Mouse (Mus musculus): ENCODE results near the gene Prkci.

The Prkci gene

DNA sequence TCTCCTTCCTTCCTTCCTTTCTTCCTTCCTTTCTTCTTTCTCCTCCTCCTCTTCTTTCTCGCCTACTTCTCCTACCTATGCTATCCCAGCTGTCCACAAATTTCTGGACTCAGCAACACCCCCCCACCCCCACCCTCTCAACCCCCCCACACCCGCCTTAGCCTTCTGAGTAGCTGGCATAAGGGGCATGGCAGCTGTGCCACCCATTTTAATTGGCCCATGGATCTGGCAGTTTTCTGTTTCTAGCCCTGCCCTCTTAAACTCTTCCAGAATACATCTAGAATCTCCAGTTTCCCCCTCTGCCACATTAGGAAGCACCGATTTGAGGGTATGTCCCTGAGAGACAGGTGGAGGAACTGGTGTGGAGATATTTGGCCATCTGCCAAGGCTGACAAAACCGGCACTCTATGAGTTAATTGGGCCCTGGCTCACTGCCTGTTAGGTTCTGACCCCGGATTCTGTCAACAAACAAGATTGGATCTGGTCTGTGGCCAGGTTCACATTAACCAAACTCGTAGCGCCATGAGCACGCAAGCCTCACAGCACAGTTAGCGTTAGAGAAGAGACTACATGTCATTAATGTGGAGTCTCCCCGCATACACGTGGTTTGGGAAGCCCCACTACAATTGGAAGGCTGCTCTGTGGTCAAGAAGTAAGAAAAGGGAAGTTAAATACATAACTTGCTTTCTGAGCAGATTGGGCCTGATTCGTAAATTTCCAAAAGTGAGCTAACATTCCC lies 88.1 kb downstream of the Prkci start:
- in situ Hi-C loops (cut with MseI, MboI) = no loop called here

DNA sequence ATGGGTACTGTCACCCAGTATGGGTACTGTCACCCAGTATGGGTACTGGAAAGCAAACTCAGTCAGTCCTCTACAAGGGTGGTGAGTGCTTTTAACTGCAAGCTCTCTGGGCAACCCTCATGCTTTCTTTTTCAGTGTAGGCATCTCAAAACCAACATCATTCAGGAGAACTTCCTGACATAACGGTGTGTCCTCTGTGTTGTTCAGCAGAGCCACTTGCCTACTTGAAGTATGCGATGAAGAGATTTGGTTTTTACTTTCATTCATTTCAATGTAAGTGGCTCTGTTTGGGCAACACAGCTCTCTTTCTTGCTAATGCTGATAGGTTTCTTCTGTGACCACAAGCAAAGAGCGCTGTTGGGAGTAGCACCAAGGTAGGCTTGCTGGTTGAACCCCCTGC lies 89.5 kb downstream of the Prkci start:
- in situ Hi-C loops (cut with MseI, MboI) = no loop called here

DNA sequence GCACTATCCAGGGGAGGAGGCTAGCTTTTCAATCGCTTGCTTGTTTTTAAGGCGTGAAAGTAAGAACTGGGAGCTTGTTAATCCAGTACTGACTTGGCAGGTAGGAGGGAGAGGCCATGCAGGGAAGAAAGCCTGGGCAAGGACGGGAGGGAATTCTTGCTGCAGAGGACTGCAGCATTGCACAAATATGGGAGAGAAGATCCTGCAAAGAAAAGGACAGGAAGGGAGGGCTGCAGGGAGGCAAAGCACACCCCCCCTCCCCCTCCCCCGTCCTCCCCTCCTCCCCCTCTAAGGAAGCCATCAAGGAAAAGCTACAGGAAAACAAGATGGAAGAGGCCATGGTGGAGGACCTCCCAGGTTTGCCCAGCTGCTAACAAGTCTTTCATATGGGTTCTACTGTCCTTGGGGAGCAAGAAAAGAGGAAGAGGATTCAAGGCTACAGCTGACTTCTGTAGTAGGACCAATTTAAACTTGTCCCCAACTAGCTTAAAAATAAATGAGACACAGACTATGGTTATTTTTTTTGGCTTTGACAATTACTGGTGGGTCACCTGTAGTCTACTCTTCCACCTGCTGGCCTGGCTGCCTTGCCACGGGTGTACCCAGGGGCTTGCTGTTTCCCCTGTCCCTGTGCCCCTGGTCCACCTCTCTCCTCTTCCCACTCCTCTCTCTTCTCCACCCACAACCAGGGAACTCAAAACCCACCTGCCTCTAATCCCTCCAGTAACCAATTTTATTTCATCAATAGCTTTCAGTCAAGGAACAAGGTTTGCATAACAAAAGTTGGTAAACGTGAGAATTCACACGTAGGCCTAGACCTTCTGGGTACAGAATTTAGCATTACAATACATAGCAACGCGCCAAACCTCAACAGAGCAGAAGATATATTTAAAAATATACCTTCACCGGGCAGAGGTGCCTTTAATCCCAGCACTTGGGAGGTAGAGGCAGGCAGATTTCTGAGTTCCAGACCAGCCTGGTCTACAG lies 93.5 kb downstream of the Prkci start:
- in situ Hi-C loops (cut with MseI, MboI) = no loop called here

DNA sequence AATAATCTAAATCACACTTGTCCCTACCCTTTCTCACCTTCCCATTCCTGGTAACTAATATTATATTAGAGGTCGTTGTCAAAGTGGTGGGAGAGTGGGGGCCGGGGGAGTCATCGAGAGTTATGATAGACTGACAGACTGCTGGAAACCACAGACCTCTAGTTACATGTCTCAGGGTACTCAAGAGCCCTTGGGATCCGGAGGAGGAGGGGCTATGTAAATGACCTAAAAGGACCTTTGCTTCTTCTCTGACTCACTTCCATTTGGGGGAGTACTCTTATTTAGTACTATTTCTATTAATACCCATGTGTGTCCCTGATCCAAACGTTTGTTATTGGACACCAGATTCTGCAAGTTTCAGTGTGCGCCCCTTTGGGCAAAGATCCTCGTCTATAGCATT lies 94.4 kb downstream of the Prkci start:
- in situ Hi-C loops (cut with MseI, MboI) = no loop called here

DNA sequence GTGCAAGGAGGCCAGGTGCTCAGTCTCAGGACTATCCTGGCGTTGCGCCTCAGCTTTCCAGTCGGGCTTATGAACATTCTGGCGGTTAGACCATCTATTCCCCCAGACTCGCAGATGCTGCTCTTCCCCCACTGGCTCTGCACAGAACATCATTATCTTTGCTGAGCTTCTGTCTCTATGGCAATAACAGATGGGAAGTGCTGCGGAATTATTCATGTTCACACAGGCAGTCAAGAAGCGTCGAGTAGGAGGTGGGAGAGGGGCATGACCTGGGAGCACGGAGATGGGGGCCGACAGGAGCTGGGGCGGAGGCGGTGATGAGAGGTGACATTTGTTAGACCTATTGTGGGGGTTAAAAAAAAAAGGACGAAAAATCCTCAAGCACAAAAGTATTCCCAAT lies 97.6 kb downstream of the Prkci start:
- in situ Hi-C loops (cut with MseI, MboI) = no loop called here

DNA sequence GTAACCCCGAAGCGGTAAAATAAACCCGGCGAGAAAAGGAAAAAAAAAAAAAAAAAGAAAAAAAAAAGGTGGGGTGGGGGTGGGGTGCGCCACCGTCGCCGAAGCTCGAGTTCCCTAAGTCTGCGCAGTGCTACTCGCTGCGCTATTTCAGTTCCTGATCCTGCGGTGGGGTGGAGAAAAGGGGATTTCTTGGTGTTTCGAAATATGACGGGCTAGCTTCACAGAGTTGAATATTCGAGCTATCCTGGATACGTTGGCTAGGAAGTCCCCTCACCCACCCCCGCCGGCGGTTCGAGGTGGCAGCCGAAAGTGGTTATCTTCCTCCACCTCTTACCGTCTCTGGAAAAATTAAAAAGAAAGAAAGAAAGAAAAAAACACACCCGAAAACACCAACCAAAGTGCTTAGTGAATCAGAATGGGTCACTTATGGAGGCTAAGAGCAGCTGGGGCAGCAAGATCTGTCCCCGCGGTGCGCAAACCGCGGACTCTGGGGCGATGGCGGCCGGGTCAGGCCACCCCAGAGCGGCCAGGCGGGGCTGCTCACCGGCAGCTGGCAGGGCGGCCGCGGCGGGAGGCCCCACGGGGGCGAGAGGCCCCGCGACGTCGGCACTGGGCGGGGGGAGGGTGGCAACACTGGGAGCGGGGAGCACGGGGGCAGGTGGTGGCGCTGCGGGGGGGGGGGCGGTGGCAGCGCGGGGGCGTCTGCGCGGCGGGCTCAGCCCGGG lies 98.2 kb downstream of the Prkci start:
- in situ Hi-C loops (cut with MseI, MboI) = no loop called here

DNA sequence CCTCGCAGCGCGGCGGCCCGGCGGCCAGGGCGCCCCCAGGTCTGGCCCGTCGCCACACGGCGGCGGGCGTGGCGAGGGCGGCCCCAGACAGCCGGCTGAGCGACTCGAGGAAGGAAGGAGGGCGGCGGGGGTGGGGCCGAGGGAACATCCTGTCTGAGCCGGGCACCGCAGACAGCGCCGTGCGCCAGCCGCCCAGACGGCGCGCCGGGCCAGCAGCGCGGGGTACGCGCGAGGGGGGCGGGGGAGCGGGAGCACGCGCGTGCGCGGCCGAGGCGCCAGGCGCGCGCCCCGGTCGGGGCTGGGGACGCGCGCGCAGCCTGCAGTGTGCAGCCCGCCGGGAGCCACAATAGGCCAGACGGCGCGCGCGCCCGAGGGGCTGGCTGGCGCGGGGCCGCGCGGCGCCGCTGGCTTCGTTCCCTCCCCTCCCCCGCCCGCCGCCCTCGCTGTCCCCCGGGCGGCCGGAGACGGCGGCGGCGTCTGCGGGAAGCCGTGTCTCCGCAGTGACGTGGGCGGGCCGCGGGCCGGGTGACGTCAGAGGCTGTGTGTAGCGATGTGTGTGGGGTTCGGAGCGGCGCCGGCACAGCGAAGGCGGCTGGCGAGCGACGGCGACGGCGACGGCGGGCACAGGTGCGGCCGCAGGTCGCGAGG lies 99.1 kb downstream of the Prkci start, which contains the start of gene Skil:
Skil (plus strand) TSS at position 528 of the 648 bp plus-strand sequence.
- in situ Hi-C loops (cut with MseI, MboI) = no loop called here

DNA sequence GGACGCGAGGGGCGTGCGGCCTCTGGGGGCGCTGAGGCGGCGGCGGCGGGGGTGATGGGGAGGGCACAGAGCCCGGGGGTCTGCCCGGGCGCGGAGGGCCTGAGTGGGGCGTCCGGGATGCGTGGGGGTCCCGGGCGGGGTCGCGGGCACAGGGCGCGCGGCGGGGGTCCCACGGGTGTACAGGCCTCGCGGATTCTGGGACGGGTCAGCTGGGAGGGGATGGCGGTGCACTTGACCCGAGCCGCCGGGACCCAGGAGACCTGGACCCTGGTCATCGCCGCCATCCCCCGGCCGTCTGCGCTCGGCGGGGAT lies 99.6 kb downstream of the Prkci start:
- in situ Hi-C loops (cut with MseI, MboI) = no loop called here

DNA sequence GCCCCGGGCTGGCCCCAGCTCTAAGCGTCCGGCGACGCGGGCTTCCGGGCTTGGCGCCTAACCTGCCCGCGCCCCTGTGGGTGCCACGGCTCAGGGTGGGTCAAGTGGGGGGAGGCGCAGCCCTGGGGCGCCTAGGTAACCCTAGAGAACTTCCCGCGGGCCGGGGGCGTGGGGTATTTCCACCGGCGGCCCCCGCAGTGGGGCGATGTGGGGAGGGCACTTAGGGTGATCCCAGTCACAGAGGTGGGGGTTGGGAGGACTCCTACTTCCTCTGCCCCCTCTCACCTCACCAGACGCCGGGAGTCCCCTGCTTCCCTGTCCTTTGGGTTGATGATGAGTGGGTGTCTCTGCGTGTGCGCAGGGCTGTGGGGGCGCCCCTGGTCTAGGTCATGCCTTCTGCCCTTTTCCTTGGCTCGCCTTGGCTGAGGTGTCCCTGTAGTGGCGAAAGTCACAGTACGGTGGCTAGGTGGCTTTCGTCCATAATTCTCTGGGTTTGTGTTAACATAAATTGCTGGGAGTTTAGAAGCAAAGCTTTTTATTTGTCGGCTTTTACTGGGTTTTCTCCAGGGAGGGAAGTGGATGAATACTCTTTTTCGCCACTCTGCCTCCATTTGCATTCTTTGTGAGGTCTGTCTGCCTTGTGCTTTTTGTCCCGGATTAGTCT lies 100.1 kb downstream of the Prkci start:
- in situ Hi-C loops (cut with MseI, MboI) = no loop called here

DNA sequence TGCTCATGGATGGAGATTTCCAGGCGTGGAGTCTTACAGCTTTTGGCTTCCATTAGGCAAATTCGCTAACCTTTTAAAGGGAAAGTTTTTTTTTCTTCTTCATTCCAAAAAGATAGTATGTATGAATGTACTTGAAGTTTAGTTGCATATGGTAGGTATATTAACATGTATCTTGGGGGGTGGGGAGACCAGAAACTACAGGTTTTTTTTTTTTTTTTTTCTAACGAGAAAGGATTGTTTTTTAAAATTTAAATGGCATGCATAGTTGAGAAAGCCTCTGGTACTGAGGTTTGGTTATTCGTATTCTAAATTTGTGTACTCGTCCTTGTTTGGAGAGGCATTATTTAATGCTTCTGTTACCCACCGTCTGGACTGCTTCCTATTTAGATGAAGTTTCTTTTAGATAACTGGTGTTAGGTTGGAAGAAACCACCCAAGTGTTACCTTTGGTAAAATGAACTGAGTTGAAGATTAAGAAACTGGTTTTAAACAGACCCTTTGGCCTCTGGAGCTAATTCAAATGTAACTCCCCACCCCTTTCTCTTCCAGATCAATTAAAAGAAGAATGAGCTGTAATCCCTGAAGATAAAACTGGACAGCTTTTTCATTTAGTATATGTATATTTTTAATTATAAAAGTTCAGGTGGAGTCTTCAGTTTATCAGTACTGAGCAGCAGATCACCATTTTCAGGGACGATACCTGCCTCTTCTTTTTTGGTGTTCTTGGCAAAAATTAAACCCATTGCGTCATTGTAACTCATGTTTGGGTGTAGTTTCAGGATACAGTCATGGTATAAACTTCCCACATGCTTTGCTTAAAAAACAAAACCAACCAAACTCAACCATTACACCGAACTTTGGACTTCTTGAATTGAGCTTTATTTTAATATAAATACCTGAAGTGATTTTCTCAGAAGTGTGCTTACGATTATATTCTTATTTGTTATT lies 100.9 kb downstream of the Prkci start:
- in situ Hi-C loops (cut with MseI, MboI) = no loop called here

DNA sequence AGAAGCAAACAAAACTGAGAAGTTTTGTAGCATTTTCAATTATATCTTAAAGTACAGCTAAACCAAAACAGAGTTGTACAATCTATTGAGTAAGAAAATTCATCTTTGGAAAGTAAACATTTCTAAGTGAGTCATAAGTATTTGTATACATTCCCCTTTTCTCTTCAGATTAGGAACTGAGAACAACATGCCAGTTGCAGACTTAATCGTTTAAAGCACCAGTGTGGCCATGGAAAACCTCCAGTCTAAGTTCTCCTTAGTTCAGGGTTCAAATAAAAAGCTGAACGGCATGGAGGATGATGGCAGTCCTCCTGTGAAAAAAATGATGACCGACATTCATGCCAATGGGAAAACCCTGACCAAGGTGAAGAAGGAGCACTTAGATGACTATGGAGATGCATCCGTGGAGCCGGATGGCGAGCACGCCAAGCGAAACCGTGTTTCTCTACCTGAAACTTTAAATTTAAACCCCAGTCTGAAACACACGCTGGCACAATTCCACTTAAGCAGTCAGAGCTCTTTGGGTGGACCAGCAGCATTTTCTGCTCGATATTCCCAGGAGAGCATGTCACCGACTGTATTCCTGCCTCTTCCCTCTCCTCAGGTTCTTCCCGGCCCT lies 101.7 kb downstream of the Prkci start:
- in situ Hi-C loops (cut with MseI, MboI) = no loop called here

DNA sequence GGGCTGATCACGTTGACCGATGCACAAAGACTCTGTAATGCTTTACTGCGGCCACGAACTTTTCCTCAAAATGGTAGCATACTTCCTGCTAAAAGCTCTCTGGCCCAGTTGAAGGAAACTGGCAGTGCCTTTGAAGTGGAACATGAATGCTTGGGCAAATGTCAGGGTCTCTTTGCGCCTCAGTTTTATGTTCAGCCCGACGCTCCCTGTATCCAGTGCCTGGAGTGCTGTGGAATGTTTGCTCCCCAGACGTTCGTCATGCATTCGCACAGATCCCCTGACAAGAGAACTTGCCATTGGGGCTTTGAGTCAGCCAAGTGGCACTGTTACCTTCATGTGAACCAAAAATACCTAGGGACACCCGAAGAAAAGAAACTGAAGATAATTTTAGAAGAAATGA lies 102.4 kb downstream of the Prkci start:
- in situ Hi-C loops (cut with MseI, MboI) = no loop called here

DNA sequence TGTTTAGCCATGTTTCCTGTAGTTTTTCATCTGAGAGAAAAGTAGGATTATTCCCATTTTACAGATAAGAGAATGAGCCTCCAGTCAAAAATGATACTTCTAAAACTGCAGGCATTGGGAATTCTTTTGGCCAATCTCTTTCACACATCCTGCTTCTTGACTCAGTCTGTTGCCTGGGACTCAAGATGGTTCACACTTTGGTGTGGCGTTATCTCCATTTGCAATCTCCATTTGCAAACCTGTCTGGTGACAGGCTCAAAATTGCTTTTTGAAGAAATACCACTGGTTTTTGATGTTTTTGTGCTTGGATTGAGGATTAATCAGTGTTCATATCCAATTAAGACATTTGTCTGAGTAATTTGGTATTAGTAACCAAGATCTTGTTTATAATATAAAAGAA lies 103.0 kb downstream of the Prkci start:
- in situ Hi-C loops (cut with MseI, MboI) = no loop called here

DNA sequence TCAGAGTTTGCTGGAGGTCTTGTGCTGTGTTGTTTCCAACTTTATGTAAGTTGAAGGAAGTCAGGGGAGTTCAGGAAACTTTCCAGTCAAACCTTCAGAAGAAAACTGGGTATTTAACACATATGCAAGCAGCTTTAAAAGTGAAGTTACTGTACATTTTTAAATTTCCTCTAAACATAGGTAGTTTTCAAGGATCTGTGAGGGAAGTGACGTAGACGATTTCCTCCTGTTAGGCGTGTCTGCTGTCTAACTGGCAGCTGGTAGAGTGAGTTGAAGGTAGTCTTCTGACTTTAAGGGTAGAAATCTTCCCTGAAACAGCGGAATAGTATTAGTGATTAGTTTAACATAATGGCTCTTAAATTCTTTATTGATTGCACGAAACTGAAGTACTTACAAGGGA lies 104.5 kb downstream of the Prkci start:
- in situ Hi-C loops (cut with MseI, MboI) = no loop called here

DNA sequence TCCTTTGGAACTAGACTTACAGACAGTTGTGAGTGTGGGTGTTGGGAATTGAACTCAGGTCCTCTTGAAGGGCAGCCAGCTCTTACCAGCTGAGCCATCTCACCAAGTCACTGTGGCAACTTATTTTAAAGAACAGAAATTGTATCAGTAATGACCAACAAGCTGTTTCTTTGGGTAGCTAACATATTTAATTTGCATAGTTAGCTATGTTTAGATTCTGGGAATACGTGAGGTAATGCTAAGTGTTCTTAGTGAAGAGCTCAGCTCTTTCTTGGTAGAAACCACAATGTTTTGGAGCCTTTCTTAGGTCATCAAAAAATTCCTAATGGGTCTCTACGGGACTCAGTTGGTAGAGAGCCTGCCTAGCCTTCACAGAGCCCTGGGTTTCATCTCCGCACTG lies 105.3 kb downstream of the Prkci start:
- in situ Hi-C loops (cut with MseI, MboI) = no loop called here
